Comparison of ENCODE assay signal across 8 mouse cellular contexts in the genomic region with DNA sequence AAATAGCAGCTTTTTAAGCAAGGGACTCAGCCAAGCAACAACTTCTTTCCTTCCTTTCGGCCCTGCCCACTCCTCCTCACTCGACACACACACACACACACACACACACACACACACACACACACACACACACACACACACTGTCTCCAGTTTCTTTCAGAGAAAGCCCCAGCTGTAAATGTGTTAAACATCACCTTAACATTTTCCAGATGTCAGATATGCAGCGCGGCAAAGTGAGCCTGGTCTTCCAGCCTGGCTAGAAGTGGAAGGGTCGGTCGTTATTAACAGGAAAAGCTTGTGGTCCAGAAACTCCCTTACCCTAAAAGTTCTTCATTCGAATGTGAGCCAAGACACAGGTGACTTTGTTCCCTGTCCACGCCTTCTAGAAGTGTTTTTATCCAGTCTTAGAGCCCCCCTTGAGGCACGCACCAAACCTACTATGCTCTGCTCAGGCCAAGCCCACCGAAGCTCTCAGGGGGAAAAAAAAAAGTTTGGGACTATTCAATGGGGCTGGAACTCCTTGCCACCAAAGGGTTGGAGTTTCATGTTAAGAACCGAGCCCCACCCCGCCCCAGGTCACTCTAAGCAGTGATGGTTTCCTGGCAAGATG.
A peak's percentile ranks its signal among the peaks of the same experiment; 100 is the strongest.
DNase-seq lines count a peak whose midpoint lies in the region; ATAC-seq and TF ChIP-seq lines count a peak whose summit lies in the region.

No protein-coding gene starts in this region.

- H3K27ac ChIP-seq in heart, embryonic 15.5 days, result peak overlapping the region; percentile 98
- peak overlapping the region; percentile 48 for H3K27ac ChIP-seq in cortical plate, adult 2 months (ENCODE audit: insufficient read depth, low read length)
- peak overlapping the region; percentile 71 for H3K27ac ChIP-seq in hindbrain, embryonic 15.5 days (replicated peaks)
- no peak overlapping the region for H3K27ac ChIP-seq in midbrain, embryonic 14.5 days (replicated peaks; ENCODE audit: low read depth, low read length)

- no peak for TF ChIP-seq POLR2A in cortical plate, adult 2 months (IDR thresholded peaks at IDR 0.05; ENCODE audit: extremely low read depth, insufficient read depth, low read length)

- no peak for DNase-seq in heart, postnatal 36 days
- DNase-seq in midbrain, embryonic 14.5 days, result no peak
- no peak for DNase-seq in thymus, adult 18-20 months
- no peak for DNase-seq in left cerebral cortex, adult 9 months (ENCODE audit: low spot score in 2 of 2)
- DNase-seq in B cell, adult 2 months, result no peak

- H3K36me3 ChIP-seq in heart, embryonic 15.5 days, result peaks cover 13% of the 10 kb centered on the region
- H3K36me3 ChIP-seq in hindbrain, embryonic 15.5 days, result no peaks in the 10 kb centered on the region
- no peaks in the 10 kb centered on the region for H3K36me3 ChIP-seq in midbrain, embryonic 14.5 days (ENCODE audit: control insufficient read depth, insufficient read depth, low read length)

- intact Hi-C loops in heart, postnatal 36 days (cut with DNase I), result loop anchor here (2.0 kb wide), 1 partner anchor 64 kb away; no protein-coding TSS in a partner anchor

- H3K9ac ChIP-seq in heart, embryonic 15.5 days, result peak overlapping the region; percentile 70
- H3K9ac ChIP-seq in hindbrain, embryonic 15.5 days, result no peak overlapping the region
- no peak overlapping the region for H3K9ac ChIP-seq in midbrain, embryonic 14.5 days (replicated peaks; ENCODE audit: low read length)

- H3K4me3 ChIP-seq in heart, embryonic 15.5 days, result peak overlapping the region; percentile 59
- H3K4me3 ChIP-seq in cortical plate, adult 2 months (ENCODE audit: insufficient read depth, low read length), result peak overlapping the region; percentile 30; the same call in 1 of the 2 replicates
- H3K4me3 ChIP-seq in hindbrain, embryonic 15.5 days, result peak overlapping the region; percentile 27
- H3K4me3 ChIP-seq in midbrain, embryonic 14.5 days (replicated peaks; ENCODE audit: low read depth, low read length), result no peak overlapping the region

- WGBS in heart, embryonic 15.5 days, result 11% methylated on average over 11 of the region's 12 CpGs
- 47% methylated on average over 12 of the region's 12 CpGs for WGBS in hindbrain, embryonic 15.5 days
- WGBS in midbrain, embryonic 14.5 days, result 65% methylated on average over 12 of the region's 12 CpGs

- no peak for ATAC-seq in heart, embryonic 15.5 days (replicated peaks; ENCODE audit: insufficient number of reproducible peaks, insufficient read depth, low FRiP score, low read depth)
- ATAC-seq in hindbrain, embryonic 15.5 days (ENCODE audit: low FRiP score, low read depth), result no peak
- ATAC-seq in midbrain, embryonic 14.5 days (ENCODE audit: low FRiP score, low TSS enrichment), result no peak

- H3K9me3 ChIP-seq in heart, embryonic 15.5 days (replicated peaks), result no peaks in the 10 kb centered on the region
- H3K9me3 ChIP-seq in hindbrain, embryonic 15.5 days, result no peaks in the 10 kb centered on the region
- H3K9me3 ChIP-seq in midbrain, embryonic 14.5 days (ENCODE audit: control insufficient read depth, low read length), result no peaks in the 10 kb centered on the region

- peaks cover 67% of the 10 kb centered on the region for H3K4me1 ChIP-seq in heart, embryonic 15.5 days (replicated peaks)
- no peaks in the 10 kb centered on the region for H3K4me1 ChIP-seq in cortical plate, adult 2 months (ENCODE audit: control insufficient read depth, insufficient read depth, low read length)
- peaks cover 28% of the 10 kb centered on the region for H3K4me1 ChIP-seq in hindbrain, embryonic 15.5 days (replicated peaks)
- H3K4me1 ChIP-seq in midbrain, embryonic 14.5 days (ENCODE audit: control insufficient read depth, insufficient read depth, low read length), result peaks cover 13% of the 10 kb centered on the region

- H3K4me2 ChIP-seq in heart, embryonic 15.5 days, result peak overlapping the region; percentile 63
- H3K4me2 ChIP-seq in hindbrain, embryonic 15.5 days, result peak overlapping the region; percentile 42
- peak overlapping the region; percentile 23 for H3K4me2 ChIP-seq in midbrain, embryonic 14.5 days (ENCODE audit: low read length)

- no peak for TF ChIP-seq CTCF in cortical plate, adult 2 months (IDR thresholded peaks at IDR 0.05; ENCODE audit: extremely low read depth, insufficient read depth, low read length)

- H3K27me3 ChIP-seq in heart, embryonic 15.5 days, result no peaks in the 10 kb centered on the region
- 0 out of 2 replicates have a peak, but pooled peaks cover 2% of the 10 kb centered on the region for H3K27me3 ChIP-seq in hindbrain, embryonic 15.5 days
- no peaks in the 10 kb centered on the region for H3K27me3 ChIP-seq in midbrain, embryonic 14.5 days (ENCODE audit: control insufficient read depth, insufficient read depth, low read length)
